In the genomic region with DNA sequence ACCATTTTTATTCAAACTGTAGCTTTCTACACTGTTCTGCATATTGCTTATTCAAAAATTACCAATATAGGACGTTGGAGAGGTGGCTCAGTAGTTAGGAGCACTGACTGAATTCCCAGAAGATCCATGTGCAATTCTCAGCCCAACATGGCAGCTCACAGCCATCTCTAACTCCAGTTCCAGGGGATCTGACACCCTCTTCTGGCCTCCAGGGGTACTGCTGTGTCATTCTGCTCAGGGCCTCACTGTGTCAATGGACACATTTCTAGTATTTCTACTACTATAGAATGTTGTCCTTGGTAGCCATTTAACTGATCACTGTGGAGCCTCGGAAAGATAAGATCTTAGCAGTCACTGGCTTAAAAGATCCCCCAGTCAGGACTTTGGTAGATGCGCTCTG, we compare ENCODE assay signal across 10 mouse cellular contexts. TPM values are rescaled to one million over a fixed set of nuclear protein-coding genes. Genes with fewer than 3 reads are reported as not detected.
DNase-seq lines count a peak whose midpoint lies in the region; ATAC-seq and TF ChIP-seq lines count a peak whose summit lies in the region.
"Had no signal": no experiment of that assay in that cellular context is flagged by ENCODE, and none has a peak within 500 bp of the region (broad histone marks: within the 10 kb centered on the region; RNA-seq: fewer than 3 reads in every experiment).

No protein-coding gene starts in this region.

- H3K4me3 ChIP-seq in lung, embryonic 14.5 days (ENCODE audit: low read depth, low read length): no peak overlapping the region
- H3K4me3 ChIP-seq in small intestine, adult 2 months (ENCODE audit: low read depth, low read length): no peak overlapping the region
- no peak overlapping the region for H3K4me3 ChIP-seq in limb, embryonic 10.5 days
- H3K4me3 ChIP-seq: hindbrain, embryonic 15.5 days had no signal

- H3K9me3 ChIP-seq in lung, embryonic 14.5 days (ENCODE audit: low read depth, low read length): no peaks in the 10 kb centered on the region
- no peaks in the 10 kb centered on the region for H3K9me3 ChIP-seq in limb, embryonic 10.5 days (replicated peaks)
- H3K9me3 ChIP-seq: hindbrain, embryonic 15.5 days had no signal

- no peaks in the 10 kb centered on the region for H3K36me3 ChIP-seq in lung, embryonic 14.5 days (ENCODE audit: insufficient read depth)
- peaks cover 35% of the 10 kb centered on the region for H3K36me3 ChIP-seq in small intestine, adult 2 months (ENCODE audit: control insufficient read depth, insufficient read depth, low read length)
- H3K36me3 ChIP-seq in limb, embryonic 10.5 days: no peaks in the 10 kb centered on the region

- H3K27me3 ChIP-seq in lung, embryonic 14.5 days (ENCODE audit: insufficient read depth, low read length): no peaks in the 10 kb centered on the region
- no peaks in the 10 kb centered on the region for H3K27me3 ChIP-seq in small intestine, adult 2 months (ENCODE audit: control insufficient read depth, insufficient read depth, low read length)
- no peaks in the 10 kb centered on the region for H3K27me3 ChIP-seq in limb, embryonic 10.5 days (ENCODE audit: low read depth, poor library complexity, severe bottlenecking)
- H3K27me3 ChIP-seq: hindbrain, embryonic 15.5 days had no signal

- H3K27ac ChIP-seq in lung, embryonic 14.5 days (ENCODE audit: low read depth): no peak overlapping the region
- no peak overlapping the region for H3K27ac ChIP-seq in small intestine, adult 2 months (ENCODE audit: insufficient read depth, low read depth, low read length)
- H3K27ac ChIP-seq in limb, embryonic 10.5 days: no peak overlapping the region
- H3K27ac ChIP-seq: hindbrain, embryonic 15.5 days had no signal

- H3K9ac ChIP-seq in lung, embryonic 14.5 days: no peak overlapping the region
- H3K9ac ChIP-seq: hindbrain, embryonic 15.5 days had no signal

- peak; percentile 28 for DNase-seq in embryo, embryonic 10.5 days (ENCODE audit: low spot score)
- no peak for DNase-seq in embryo, embryonic 11 days
- no peak for DNase-seq in lung, embryonic 14.5 days
- no peak for DNase-seq in lung, postnatal 36 days
- DNase-seq in adrenal gland, postnatal 25 days: peak; percentile 26
- DNase-seq in limb, embryonic 10.5 days (ENCODE audit: low spot score): no peak
- DNase-seq in spleen, adult 18-20 months: no peak

- TF ChIP-seq POLR2A in small intestine, adult 2 months (IDR thresholded peaks at IDR 0.05; ENCODE audit: low read depth, low read length): no peak

- TF ChIP-seq CTCF in lung, embryonic 14.5 days (IDR thresholded peaks at IDR 0.05; ENCODE audit: low read depth): peak; percentile 36
- TF ChIP-seq CTCF in small intestine, adult 2 months (IDR thresholded peaks at IDR 0.05; ENCODE audit: extremely low read depth, insufficient read length, insufficient replicate concordance, low read depth, low read length): peak; percentile 48; the same call in 1 of the 2 replicates

- 0 out of 2 replicates have a peak, but pooled peaks cover 5% of the 10 kb centered on the region for H3K4me1 ChIP-seq in lung, embryonic 14.5 days (ENCODE audit: insufficient read depth)
- H3K4me1 ChIP-seq in small intestine, adult 2 months (ENCODE audit: control insufficient read depth, insufficient read depth, insufficient read length, low read length): peaks cover 4% of the 10 kb centered on the region; the same call in 1 of the 2 replicates
- peaks cover 7% of the 10 kb centered on the region for H3K4me1 ChIP-seq in limb, embryonic 10.5 days

- 74% methylated on average over 3 of the region's 3 CpGs for WGBS in lung, embryonic 14.5 days
- WGBS in small intestine, adult 2 months: 88% methylated on average over 3 of the region's 3 CpGs
- 68% methylated on average over 3 of the region's 3 CpGs for WGBS in limb, embryonic 10.5 days

- no peak for ATAC-seq in lung, embryonic 14.5 days (ENCODE audit: insufficient read depth)

- H3K4me2 ChIP-seq in lung, embryonic 14.5 days: no peak overlapping the region
- H3K4me2 ChIP-seq: hindbrain, embryonic 15.5 days had no signal

RNA-seq across cellular contexts. Expression of gene Med17, which starts 5.7 kb away (rescaled TPM):
- 37.5 and 38.0 TPM in 2 replicates for polyA plus RNA-seq in lung, embryonic 14.5 days (2014; fragmentation: Nextera tagmentation; extraction: Ambion mirVana)
- 21.8 and 43.0 TPM in 2 replicates for total RNA-seq in adrenal gland, postnatal 25 days (2021)
- 13.7 and 22.5 TPM in 2 replicates for polyA plus RNA-seq in small intestine, adult 2 months (2012; rRNA removed)
- polyA plus RNA-seq in limb, embryonic 10.5 days (2016; fragmentation: Nextera tagmentation; extraction: Ambion mirVana): 38.5 and 40.5 TPM in 2 replicates

RNA-seq across cellular contexts. Expression of gene Taf1d, which starts 20.6 kb away (rescaled TPM):
- 81.3 and 82.1 TPM in 2 replicates for polyA plus RNA-seq in lung, embryonic 14.5 days (2014; fragmentation: Nextera tagmentation; extraction: Ambion mirVana)
- 129 and 161 TPM in 2 replicates for total RNA-seq in adrenal gland, postnatal 25 days (2021)
- 1.9 and 3.9 TPM in 2 replicates for polyA plus RNA-seq in small intestine, adult 2 months (2012; rRNA removed)
- polyA plus RNA-seq in limb, embryonic 10.5 days (2016; fragmentation: Nextera tagmentation; extraction: Ambion mirVana): 90.8 and 101 TPM in 2 replicates

RNA-seq across cellular contexts. Expression of gene 4931406C07Rik, which starts 20.8 kb away (rescaled TPM):
- 8.2 and 8.6 TPM in 2 replicates for polyA plus RNA-seq in lung, embryonic 14.5 days (2014; fragmentation: Nextera tagmentation; extraction: Ambion mirVana)
- total RNA-seq in adrenal gland, postnatal 25 days (2021): 102 and 104 TPM in 2 replicates
- polyA plus RNA-seq in small intestine, adult 2 months (2012; rRNA removed): 6.8 and 10.0 TPM in 2 replicates
- 4.9 and 7.1 TPM in 2 replicates for polyA plus RNA-seq in limb, embryonic 10.5 days (2016; fragmentation: Nextera tagmentation; extraction: Ambion mirVana)

RNA-seq across cellular contexts. Expression of gene Vstm5, which starts 46.6 kb away (rescaled TPM):
- polyA plus RNA-seq in lung, embryonic 14.5 days (2014; fragmentation: Nextera tagmentation; extraction: Ambion mirVana): 1.3 and 1.6 TPM in 2 replicates
- total RNA-seq in adrenal gland, postnatal 25 days (2021): 1.0 TPM in 1 of 2 replicates, not detected in the other
- polyA plus RNA-seq in small intestine, adult 2 months (2012; rRNA removed): 26.9 and 33.1 TPM in 2 replicates
- polyA plus RNA-seq in limb, embryonic 10.5 days (2016; fragmentation: Nextera tagmentation; extraction: Ambion mirVana): 1.1 and 1.2 TPM in 2 replicates
- total RNA-seq: gastrocnemius, adult 8-10 months had no signal

Comparison
In these comparisons a context has a peak if more than half of its experiments do, and no peak if none do; other contexts are left out.
1. DNase-seq: peak in embryo, embryonic 10.5 days (single experiment) and adrenal gland, postnatal 25 days (single experiment); none in embryo, embryonic 11 days (single experiment), lung, embryonic 14.5 days (single experiment), lung, postnatal 36 days (single experiment), limb, embryonic 10.5 days (single experiment) and spleen, adult 18-20 months (0 of 2).
2. RNA of gene Taf1d, which starts 20.6 kb away (polyA plus RNA-seq): 90.8 to 101 TPM in limb, embryonic 10.5 days and 81.3 to 82.1 TPM in lung, embryonic 14.5 days; 1.9 to 3.9 TPM in small intestine, adult 2 months; every median in the first group is over 10 times any median in the second.